Mouse (Mus musculus) regulatory T cell (primary cell): ENCODE results near the gene Git1.

Experiments used
- in situ Hi-C: fragments of 300-600 bp; cut with MboI, MseI; formaldehyde crosslinking; loops from one replicate; pipeline ENCODE4 v1.15.1; 2025; ENCODE audit warnings: high pct_unique_total_duplicates

Gene Git1

DNA sequence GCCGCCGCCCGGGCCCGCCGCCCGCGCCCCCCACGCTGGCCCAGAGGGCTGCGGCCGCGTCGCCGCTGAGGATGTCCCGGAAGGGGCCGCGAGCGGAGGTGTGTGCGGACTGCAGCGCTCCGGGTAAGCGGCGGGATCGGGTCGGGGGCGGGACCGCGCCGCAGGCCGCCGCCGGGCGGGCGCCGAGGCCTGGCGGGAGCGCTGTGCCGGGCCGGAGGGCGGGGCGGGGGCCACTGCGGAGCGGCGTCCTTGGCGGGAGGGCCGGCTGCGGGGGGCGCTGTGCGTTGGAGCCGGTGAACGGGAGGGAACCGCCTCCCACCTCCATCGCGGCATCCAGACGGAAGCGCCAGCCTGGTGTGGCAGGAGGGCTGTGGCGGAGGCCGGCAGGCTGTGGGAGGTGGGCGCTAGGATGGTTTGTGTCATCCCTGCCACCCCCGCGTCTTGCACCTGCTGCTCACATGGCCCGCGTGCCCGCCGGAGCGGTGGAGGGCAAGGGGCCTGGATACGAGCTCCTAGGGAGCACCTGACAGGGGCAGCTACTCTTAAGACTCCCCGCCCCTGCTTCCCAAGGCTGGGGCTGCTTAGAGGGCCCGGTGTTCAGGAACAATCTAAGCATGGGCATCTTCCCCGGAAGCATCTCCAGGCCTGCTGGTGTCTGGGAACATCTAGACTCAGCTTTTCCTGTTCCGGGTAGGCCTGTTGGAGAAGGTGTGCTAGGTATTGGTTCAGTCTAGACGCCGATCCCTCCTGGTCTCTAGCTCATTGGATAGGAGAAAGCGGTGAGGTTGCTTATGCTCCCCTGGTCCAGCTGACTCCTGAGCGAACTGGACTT lies at the start of gene Git1:
Gene Git1 (plus strand): TSS at position 51 of the 832 bp plus-strand sequence.
- in situ Hi-C loops = loop anchor here (10.0 kb wide), 1 partner anchor 131 kb away; no protein-coding TSS in a partner anchor

DNA sequence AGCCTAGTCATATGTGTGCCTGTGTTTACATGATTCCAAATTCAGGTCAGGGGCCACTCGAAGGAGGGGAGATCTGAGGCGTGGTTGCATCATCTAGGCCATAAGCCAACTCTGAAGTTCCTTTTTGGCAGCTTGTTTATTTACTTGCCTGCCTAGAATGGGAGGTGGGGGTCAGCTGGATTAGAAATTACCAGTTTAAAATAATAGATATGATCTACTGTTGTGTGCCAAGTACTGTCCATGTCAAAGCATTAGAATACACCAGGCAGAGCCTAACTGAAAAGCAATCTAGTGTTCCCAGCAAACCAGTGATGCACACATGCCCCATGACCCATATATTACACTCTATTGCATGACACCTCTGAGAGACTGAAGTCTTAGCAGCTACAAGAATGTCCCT lies 48.4 kb upstream of the Git1 start:
- in situ Hi-C loops = loop anchor here (10.0 kb wide), 1 partner anchor 130 kb away; no protein-coding TSS in a partner anchor

DNA sequence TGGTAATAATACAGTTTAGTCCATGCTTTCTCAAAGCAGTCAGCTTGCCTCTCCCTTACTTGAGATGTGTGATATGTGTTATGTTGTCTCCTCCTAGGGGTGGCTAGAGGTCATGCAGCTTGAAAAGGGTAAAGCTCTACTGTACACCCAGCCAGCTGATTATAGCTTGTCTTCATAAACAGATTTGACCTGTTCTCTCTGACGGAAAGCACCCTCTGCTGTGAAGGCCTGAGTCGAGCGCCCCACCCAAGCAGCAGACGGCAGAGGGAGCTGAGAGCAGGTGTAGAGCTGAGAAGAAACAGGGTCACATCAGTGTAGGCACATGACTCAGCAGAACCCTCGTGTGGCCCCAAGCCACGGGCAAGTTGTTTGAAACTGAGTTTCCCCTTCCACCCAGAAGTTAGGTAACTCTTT lies 46.7 kb upstream of the Git1 start:
- in situ Hi-C loops = loop anchor here (10.0 kb wide), 1 partner anchor 132 kb away; no protein-coding TSS in a partner anchor

DNA sequence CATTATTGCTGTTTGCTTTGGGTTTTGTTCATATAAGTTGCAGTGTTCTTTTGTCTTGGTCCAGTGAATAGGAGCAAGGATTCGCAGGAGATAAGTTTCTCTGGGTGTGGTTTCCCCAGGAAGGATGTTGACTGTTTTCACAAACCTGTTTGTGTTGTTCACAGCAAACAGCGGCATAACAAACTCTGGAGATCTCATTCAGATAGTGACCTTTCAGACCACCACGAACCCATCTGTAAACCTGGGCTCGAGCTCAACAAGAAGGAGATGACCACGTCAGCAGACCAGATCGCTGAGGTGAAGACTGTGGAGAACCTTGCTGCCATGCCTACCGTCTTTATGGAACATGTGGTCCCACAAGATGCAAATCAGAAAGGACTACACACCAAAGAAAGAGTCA lies 44.1 kb upstream of the Git1 start:
- in situ Hi-C loops = loop anchor here (10.0 kb wide), 1 partner anchor 134 kb away; no protein-coding TSS in a partner anchor

DNA sequence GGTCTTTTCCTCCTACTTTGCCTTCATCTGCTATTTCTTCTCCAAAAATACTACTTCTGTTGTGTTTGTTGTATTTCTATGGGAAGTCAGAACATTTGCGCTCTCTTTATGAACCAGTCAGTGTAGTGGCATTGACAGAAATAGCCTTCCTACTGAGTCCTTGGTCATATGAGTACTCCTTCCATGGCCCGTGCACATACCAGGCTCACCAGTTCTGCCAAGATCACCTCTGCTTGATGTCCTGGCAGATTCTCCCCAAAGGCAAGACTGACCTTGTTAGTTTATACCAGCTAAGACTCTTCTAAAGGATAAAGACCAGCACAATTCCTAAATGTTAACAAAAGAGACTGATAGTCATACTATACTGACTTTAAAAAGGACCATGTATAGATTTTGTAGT lies 41.7 kb upstream of the Git1 start:
- in situ Hi-C loops = loop anchor here (25.0 kb wide), 1 partner anchor 339 kb away; no protein-coding TSS in a partner anchor

DNA sequence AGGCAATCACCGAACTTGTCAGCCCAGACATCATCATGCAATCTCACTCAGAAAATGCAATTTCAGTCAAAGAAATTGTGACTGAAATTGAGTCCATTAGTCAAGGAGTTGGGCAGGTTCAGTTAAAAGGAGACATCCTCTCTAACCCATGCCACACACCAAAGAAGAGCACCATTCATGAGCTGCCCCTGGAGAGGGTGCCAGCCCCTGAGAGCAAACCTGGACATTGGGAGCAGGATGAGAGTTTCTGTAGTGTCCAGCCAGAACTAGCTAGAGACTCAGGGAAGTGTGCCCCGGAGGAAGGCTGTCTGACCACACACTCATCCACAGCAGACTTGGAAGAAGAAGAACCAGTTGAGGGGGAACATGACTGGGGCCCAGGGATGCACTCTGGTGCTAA lies 40.0 kb upstream of the Git1 start:
- in situ Hi-C loops = loop anchor here (25.0 kb wide), 1 partner anchor 341 kb away; no protein-coding TSS in a partner anchor

DNA sequence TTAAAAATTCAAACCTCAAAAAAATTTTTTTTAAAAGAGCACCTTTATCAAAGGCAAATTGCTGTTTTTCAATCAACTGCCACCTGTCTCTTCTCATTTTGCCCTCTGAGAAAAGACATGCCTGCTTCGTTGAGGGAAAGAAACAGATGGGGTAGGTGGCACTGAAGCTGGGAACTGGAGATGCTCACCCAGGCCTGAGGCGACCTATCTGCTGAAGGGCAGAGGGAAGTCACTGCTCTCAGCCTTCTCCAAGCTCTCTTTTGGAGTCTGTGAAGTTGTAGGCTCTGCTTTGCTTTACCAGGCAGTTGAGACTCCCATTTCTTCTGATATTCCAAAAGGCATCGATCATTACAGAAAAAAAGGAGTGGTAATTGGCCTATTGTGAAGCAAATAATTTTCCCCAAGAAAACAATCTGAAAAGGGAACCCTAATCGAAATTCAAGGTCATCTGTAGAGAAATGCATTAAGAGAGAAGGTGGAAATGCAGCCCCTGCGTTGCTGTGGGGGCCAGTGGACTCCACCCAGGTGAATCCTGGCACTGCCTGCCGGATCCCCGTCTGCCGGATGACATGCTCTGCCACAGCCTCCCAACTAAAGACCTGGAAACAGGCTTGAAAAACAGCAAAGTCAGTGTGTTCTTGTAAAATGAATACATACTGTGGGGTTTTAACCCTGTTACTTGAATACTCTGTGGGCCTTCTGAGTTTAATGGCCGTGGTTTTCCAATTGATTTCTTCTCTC lies 37.4 kb upstream of the Git1 start:
- in situ Hi-C loops = loop anchor here (25.0 kb wide), 1 partner anchor 344 kb away; no protein-coding TSS in a partner anchor

DNA sequence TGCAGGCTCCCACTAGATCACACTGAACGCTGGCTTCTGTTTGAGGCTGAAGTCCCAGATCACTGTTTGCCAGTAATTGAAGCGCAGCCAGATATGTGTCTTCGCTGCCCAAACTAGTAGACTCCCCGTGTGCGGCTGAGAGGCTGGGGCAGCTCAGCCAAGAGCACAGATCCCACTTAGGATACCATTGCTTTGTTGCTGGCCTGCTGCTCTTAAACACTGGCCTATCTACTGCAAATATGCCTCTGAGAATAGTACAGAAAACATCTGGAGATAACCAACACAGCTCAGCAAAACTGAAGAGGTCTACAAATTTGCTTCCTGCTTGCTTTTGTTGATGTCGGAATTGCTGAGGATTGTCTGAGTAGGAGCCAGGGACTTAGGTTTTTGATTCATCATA lies 36.5 kb upstream of the Git1 start:
- in situ Hi-C loops = loop anchor here (25.0 kb wide), 1 partner anchor 345 kb away; no protein-coding TSS in a partner anchor

DNA sequence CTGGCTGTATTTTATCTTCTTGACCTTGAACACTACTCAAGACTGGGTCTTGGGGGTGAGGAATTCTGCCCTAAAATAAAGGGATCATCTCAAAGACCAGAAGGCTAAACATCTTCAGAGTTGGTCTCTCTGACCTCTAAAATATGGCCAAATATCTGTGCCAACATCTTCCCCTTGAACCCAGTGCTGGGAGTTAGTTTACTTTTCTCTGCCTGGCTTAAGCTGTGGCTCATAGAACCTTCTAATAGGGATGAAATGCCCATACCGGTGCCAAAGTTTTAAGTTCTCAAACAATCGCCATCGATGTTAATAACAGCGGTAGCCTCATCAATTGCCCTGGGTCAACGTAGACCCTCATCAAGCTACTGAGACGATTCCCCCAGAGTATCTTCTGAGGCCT lies 31.5 kb upstream of the Git1 start:
- in situ Hi-C loops = loop anchor here (25.0 kb wide), 1 partner anchor 350 kb away; no protein-coding TSS in a partner anchor

DNA sequence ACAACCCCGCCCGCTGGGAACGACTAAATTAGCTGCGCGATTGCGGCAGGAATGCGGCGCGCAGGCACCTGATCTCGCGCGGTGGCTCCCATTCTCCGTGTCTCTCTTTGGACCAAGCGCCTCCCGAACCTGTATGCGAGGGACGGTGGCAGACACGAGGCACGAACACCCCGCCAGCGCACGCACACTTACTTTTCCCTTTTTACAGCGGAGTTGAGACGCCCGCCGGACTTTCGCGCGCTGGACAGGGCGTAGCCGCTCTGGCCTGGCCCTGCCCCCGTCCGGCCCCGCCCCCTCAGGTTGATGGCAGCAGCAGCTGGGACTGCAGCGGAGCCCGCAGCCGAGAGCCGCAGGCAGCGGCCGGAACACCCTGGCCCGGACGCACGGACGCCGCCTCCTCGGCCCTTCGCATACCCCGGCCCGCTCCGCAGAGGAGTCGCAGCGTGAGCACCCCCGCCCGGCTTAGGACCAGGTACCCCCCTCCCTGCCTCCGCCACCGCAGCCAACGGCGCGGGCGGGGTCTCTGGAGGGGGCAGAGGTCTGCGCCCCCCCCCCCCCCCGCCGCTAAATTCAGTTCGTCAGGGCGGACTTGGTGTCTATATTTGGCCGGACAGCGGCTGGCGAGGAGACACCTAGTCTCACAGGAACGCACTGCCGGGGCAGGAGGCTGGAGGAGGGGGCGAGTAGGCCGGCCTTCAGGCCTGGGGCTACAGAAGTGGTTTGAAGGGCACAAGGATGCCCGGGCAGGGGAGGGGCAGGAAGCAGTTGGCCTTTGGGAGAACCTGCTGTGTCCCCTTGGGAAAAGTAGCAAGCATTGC lies 30.9 kb upstream of the Git1 start, which contains the start of gene Coro6:
Gene Coro6 (plus strand): TSS at position 129 of the 818 bp plus-strand sequence.
- in situ Hi-C loops = loop anchor here (25.0 kb wide), 1 partner anchor 350 kb away; no protein-coding TSS in a partner anchor

DNA sequence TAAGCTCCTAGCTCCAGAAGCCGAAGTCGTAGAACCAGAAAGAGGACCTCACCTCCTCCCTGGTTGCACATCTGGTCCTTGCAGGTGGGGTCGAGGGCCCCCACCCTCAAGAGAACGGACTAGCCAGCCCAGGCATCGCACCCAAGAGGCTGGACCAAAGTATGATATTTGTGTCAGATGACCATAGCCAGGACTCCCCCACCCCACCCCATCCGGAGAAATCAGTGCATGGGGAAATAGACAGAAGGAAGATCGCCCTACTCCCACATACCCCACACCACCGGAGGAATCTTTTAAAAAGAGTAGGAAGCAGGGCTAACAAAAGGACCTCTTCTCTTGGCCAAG lies 30.3 kb upstream of the Git1 start:
- in situ Hi-C loops = loop anchor here (25.0 kb wide), 1 partner anchor 351 kb away; no protein-coding TSS in a partner anchor

DNA sequence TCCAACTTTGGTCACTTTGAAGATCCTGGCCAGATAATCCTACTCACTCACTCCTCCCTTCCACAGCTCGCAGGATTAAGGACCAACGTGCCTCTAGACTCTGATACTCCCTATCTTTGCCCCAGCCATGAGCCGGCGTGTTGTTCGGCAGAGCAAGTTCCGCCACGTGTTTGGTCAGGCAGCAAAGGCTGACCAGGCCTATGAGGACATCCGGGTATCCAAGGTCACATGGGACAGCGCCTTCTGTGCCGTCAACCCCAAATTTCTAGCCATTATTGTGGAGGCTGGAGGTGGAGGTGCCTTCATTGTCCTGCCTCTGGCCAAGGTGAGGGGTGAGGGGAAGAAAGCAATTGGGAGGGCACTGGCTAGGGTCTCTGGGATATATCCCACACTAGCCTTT lies 29.6 kb upstream of the Git1 start:
- in situ Hi-C loops = loop anchor here (25.0 kb wide), 1 partner anchor 351 kb away; no protein-coding TSS in a partner anchor

DNA sequence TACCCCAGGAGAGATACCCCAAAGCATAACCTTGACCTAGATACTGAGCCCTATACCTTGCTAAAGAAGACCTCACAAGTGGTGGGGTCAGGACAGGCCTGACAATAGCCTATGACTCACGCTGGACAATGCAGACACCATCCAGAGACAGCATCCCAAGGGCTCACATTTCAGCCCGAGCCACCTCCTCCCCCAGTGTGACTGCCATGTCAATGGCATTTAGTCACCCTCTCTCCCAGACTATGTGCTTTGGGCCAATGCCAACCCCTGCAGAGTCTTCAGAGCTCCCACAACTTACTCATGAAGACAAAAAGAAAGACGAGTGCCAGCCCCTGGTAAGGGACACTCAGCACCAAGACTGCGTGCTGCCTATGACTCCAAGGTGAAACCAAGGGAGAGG lies 28.7 kb upstream of the Git1 start:
- in situ Hi-C loops = loop anchor here (25.0 kb wide), 1 partner anchor 352 kb away; no protein-coding TSS in a partner anchor

DNA sequence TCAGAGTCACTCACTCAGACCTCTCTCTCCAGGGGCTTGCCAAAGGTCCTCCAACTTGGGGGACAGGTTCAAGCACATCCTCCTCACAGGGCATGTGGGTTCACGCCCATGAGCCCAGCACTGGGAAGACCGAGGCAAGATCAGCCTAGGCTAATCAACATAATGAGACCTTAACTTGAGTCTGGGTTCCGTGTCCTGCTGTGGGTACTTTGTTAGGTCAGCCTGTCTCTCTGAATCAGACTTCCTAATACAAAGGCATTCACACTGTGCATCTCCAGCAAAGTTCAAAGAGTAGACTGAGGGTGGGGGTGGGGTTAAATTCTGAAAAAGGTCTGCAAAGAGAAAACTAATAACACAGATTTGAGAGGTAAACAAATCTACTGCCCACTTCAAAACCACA lies 28.3 kb upstream of the Git1 start:
- in situ Hi-C loops = loop anchor here (25.0 kb wide), 1 partner anchor 353 kb away; no protein-coding TSS in a partner anchor

DNA sequence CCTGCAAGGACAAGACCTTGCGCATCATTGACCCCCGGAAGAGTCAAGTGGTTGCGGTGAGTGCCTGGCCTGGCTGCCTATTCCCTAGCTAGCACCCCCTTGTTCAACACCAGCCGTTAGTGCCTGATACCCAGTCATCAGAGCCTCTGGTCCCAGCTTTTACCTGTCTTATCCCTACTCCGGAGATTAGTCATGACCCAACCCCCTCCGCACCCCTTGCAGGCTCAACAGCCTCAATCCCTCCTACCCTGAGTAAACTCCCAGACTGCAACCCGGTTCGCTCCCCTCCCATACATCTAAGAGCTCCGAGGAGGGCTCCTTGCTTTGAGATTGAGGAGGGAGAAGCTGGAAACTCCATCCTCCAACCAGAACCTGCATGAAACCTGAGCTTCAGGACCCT lies 26.8 kb upstream of the Git1 start:
- in situ Hi-C loops = loop anchor here (25.0 kb wide), 1 partner anchor 354 kb away; no protein-coding TSS in a partner anchor

DNA sequence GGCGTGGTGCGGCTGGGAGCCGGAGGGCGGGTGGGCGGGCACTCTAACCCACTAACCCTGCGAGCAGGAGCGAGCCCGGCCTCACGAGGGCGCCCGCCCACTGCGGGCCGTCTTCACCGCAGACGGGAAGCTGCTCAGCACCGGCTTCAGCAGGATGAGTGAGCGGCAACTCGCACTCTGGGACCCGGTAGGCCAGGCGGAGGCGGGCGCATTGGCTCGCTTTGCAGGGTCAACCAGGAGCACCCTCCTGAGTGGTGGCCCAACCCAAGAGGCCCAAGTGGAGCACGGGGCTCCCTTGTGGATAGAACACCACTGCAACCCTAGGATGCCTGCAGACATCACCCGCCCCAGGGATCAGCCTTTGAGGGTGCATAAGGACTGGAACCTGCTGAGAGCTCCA lies 26.2 kb upstream of the Git1 start:
- in situ Hi-C loops = loop anchor here (25.0 kb wide), 1 partner anchor 355 kb away; no protein-coding TSS in a partner anchor

DNA sequence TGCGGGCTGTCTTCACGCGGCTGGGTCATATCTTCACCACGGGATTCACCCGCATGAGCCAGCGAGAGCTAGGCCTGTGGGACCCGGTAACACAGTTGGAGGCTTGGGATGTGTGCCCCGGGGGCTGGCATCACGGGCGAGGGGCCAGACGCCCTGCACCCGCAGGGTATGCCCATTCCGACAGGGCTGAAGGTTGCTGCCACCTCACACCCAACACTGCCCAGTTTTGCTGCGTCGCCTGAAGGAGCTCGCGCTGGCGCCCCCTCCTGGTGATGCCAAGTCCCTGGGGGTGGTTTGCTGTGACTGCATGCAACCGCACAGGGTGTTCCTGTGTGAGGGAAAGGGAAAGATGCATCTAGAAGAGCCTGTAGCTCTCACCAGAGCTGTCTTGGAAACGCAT lies 25.6 kb upstream of the Git1 start:
- in situ Hi-C loops = loop anchor here (25.0 kb wide), 1 partner anchor 355 kb away; no protein-coding TSS in a partner anchor

DNA sequence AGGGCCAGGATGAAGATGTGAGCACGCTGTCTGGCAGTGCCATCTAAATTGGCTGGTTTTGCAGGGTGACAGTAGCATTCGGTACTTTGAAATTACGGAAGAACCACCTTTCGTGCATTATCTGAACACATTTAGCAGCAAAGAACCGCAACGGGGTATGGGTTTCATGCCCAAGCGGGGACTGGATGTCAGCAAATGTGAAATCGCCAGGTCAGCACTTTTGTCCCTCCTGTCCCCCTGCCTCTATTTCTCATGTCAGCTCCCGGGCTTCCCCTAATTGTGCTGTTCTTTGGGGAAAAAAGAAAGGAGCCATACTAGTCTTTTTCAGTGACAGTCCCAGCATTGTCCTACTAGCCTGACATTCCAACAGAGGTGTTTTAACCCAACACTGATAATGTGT lies 25.0 kb upstream of the Git1 start:
- in situ Hi-C loops = loop anchor here (25.0 kb wide), 1 partner anchor 356 kb away; no protein-coding TSS in a partner anchor

DNA sequence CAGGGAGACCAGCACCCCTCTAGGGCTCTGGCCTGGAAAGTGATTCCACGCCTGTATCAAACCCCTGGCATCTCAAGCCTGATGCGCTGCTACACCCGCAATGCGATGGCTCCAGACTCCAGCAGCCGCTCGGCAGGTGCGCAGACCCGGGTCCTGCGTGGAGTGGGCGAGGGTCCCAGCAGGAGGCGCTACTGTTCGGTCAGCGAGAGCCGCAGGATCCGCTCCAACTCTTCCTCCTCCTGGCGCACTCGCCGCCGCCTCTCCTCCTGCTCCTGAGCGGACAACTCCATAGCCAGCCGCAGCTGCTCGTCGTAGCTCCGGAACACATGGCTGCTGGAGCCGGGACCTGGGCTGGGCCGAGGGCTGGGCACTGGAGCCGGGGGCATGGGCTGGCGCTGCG lies 22.0 kb upstream of the Git1 start:
- in situ Hi-C loops = loop anchor here (25.0 kb wide), 1 partner anchor 359 kb away; no protein-coding TSS in a partner anchor

DNA sequence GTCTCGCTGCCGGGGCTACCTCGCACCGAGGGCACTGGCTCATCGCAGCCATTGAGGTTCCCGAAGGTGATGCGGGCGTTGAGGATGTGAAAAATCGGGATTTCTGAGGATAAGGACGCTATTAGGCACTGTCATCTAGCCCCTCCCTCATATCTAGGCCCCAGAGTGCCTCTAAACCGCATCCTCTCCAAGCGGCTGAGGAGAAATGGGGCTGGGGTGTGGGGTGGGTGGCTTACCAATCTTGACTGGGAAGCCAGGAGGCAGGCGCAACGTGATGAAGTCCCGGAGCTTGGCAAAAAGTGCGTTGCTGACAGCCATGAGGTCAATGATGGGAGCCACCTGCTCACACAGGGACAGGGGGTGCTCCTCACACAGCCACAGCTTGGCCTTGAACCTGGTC lies 20.6 kb upstream of the Git1 start:
- in situ Hi-C loops = loop anchor here (25.0 kb wide), 1 partner anchor 360 kb away; no protein-coding TSS in a partner anchor

DNA sequence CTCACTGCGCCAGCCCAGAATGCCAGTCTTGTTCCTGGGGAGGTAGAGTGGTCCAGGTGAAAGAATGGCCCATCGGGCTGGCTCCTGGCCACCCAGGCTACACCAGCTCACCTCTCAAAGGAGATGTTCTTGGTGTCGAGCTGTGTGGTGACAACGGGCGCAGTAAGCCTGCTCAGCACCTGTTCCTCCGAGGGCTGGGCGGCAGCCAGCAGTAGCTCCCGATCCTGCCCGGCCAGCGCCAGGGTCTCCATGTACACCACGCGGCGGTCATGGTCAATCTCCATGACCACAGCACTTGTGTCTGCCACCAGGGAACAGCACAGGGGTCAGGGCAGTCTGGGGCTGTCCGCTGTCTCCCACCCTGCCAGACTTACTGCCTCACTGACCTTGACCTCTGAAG lies 17.1 kb upstream of the Git1 start:
- in situ Hi-C loops = no loop called here
